Mouse (Mus musculus) right cerebral cortex, postnatal 14 days (tissue): ENCODE measurements at regions not wholly inside any gene's neighbourhood (a gene's known extent, or its start where the extent isn't known, plus 50 kb on each side); places are given as distances from the start of the nearest gene placed in this dataset.

Source experiments
- DNase-seq: peaks from one replicate; pipeline ENCODE4 v3.0.0; 2022

DNA sequence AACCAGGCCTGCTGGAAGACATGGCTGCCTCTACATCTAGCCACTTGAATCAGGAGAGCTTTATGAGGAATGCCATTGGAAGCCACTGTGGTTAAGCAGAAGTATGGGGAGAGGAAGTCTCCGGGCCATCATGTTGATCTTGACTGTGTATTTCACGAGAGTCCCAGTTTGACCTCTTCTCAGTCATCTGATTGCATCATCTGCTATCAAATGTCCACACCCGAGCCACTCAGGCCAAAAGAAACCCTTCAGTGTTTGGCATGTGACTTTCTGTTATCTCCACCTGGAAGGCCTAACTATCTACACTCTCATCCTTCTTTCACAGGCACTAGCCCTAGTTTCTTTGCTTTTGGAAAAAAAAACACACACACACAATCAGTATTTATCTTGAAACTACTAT lies 186.9 kb upstream of the Id2 start:
- DNase-seq, result no peak

DNA sequence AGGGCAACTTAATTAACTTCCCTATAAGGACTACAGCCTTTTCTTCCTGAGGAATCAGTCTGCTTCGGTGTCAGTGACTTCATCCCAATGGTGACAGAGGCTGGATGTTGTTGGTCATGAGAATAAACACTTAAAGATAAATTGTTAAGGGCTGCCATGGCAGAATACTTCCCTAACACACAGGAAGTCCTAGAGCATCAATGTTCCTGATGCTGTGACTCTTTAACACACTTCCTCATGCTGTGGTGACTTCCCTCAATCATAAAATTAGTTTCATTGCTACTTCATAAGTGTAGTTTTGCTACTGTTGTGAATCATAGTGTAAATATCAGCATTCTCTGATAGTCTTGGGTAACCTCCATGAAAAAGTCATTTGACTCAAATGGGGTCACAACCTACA lies 184.5 kb upstream of the Id2 start:
- no peak for DNase-seq

GRCm38 (mm10) chr12:25273631-25274305 lies 176.8 kb upstream of the Id2 start:
- DNase-seq, result no peak

- no peak for DNase-seq
Observed at GRCm38 (mm10) chr12:25272752-25273125, 175.8 kb upstream of the Id2 start.

DNA sequence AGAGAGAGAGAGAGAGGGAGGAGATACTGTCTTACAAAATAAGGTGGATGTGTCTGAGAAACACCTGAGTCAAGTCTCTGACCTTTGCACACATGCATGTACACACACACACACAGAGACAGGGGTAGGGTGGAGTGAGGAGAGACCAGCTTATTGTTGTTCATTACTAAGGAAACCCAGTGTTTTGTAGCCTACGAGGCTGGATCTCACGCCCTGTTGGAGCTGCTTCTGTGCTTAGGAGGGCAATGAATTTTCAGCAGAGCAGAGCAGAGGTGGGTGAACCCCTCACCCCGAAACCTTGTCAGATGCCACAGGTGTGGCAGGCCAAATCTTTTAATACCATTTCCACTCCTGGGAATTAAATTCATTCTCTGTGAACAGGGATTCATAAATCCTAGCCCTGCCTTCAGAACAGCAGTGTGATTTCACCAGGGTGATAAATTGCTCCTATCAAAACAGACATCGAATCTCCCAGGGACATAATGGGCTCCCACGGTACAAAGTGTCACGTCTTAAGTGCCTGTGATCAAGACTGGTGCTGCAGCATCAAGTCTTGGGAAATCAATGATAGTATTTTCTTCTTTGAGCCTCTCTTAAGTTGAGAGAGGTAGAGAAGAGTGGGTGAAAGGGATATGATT lies 175.3 kb upstream of the Id2 start:
- DNase-seq, result no peak

- no peak for DNase-seq
Observed at GRCm38 (mm10) chr12:25269878-25270277, 172.9 kb upstream of the Id2 start.

DNA sequence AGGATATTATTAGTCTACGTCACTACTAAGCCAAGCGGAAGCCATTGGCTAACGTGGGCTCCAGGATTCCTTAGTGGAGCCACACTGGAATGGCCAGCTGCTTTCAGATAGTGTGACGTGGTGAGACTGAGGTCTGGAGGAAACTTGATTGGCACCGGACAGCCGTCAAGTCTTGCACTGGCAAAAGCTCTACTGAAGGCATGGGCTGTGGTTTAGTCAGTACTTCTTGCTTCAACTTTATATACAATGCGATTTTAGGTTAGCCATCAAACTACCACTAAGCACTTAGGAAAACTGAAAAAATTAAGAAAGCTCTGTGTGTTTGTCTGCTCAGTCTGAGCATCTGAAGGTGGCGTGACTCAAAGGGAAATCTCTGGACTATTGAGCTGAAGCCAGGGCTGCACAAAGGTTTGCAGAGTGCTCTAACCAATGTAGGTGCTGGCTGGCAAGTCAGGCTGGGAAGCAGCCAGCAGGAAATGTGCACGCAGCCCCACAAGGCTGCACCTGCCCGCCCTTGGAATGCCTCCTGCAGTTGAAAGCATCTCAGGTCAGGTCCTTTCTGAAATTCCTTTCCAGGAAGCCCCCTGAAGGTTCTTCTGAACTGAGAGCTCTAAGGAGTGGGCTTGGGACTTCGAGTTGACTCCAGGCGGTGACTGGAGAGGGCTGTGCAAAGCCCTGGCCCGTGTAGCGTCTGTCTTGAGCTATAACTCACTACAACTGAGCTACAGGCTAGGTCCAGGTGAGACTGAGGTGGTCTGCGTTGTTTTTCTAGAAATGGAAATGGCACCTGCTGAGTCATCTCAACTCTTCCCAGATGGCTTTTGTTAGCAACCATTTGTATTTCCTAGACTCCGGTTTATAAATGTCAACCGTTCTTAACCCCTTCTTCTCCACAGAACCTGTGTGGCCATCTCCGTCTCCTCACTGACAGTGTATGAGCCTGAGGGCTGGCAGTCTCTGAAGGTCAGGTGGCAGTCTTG lies 172.2 kb upstream of the Id2 start:
- DNase-seq, result no peak

GRCm38 (mm10) chr12:25268323-25268722 lies 171.4 kb upstream of the Id2 start:
- DNase-seq, result no peak

- DNase-seq, result no peak
Observed at GRCm38 (mm10) chr12:25267572-25268115, 170.7 kb upstream of the Id2 start.

DNA sequence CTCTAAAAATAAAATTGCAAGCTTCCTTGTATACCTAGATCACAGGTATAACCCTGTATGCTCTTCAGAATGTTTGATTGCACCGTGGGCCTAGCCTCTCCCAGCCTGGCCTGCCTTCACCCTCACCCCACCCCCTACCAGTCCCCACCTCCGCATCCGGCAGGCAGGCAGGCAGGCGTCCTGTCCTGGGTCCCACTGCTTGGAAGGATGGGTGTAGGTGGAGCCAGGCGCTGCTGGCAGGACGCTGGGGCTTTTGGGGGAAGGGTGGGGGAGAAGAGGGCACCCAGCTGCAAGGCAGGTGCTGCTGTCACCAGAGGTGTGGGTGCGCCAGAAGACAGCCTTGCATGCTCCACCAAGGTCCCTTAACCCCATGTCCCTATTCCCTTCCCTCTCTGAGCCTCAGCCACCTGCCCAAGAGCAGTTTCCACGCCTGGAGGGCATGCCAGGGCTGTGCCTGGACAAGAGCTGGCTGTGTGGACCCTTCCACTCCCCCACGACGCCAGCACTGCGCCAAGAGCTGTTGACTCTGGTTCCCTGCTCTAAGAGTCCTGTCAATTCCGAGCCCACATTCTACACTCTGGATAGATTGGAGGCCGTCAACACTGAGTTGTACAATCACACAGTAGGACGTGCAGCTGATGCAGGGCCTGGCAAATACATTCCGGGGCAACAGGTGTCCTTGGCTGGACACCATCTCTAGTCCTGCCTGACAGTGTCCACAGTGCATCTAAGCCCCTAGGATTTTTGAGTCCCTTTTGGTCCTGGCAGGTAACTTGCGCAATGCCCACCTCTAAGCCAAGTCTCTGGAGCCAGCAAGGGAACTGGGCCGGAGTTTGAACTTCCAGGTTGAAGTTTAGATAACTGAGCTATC lies 170.0 kb upstream of the Id2 start:
- DNase-seq, result no peak

DNA sequence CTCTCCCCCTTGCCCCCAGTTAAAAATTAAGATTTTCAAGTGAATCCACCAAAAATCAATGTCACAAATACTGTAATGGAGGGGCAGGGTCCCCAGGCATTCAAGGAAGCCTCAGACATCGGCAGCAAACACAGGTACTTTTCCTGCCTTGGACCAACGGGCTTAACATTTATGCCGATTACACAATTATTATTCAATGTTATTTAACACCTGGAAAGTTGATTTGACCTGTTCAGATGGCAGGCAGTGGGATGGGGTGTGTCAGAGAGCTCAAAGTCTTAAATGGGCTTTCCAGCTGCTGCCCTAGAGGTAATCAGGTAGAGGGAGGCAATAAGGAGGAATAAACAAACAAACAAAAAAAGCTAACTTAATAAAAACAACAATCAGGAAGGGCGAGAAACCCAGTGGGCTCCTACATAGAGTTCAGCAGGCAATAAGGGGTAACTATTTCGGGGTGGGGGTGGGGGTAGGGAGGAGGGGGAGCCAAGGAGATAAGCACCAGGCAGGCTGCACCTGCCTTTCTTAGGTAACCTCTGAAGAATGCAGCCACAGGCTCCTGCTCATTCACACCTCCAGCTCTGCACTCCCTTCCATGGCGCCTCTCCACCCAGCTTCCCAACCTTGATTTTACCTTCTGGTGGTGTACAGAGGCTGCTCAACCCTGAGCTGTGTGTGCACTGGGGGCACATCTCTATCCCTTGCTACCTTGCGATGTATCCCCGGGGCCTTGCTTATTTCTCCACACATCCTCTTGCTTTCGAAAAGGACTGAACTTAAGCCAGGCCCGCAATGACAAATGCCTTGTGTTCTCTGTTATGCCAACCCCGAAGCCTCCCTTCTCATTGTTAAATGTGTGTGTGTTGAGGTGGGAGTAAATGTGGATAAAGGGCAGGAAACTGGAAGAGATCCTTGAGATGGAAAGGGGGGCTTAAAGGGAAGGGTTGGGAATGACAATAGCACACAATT lies 168.9 kb upstream of the Id2 start:
- no peak for DNase-seq

DNA sequence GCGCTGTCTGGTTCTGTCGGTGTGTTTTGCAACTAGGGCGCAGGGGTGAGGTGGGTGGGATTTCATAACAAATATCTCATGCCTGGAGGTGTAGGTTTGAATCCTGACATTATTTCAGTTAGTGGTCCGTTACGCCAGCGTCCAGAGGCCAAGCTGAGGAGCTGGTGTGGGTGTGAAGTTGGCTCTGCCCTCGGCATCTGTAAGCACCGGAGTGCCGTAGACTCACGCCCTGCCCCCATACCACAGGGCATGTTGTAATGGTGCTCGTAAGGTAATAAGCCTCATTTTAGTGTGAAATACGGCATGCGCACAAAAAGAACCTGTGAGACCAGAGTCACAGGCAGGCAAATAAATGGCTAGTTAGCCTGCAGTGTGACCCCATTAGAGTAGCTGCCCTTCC lies 168.1 kb upstream of the Id2 start:
- no peak for DNase-seq

- no peak for DNase-seq
Observed at GRCm38 (mm10) chr12:25264408-25264807, 167.5 kb upstream of the Id2 start.

DNA sequence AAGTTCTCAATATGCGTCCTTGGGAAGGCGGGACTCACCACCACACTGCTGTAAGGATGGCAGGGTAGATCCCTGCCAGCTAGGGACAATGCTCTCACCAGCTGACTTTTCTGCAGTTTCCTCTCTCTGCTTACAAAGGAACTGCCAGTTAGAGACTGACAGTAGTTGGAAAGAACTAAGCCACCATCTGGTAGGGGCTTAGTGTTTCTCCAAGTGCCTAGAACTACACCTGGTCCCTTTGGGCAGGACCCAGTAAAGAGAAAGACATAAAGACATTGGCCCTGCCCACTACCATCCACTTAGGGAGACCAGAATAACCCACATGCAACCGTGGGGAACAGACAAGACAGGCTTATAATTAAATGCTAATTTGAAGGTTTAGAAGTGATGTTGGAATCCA lies 165.5 kb upstream of the Id2 start:
- DNase-seq, result no peak

- DNase-seq, result no peak
Observed at GRCm38 (mm10) chr12:25259123-25259522, 162.2 kb upstream of the Id2 start.

DNA sequence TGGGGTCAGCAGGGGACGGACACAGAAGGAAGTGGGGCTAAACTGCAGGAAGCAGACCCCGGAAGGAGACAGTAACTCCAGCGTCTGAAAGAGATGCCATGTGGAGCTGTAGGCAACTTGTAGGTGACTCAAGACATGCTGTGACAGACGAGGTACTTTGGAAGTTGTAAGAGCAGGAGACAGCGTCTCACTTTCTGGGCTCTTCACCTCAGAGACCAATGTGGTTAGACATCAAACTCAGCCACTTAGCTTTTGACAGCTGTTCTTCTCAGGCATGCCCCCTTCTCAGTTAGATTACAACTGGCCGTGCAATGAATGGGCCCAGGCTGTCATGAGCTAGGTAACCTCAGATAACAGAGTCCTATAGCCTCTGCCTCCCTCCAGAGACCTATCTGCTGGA lies 159.3 kb upstream of the Id2 start:
- no peak for DNase-seq

DNA sequence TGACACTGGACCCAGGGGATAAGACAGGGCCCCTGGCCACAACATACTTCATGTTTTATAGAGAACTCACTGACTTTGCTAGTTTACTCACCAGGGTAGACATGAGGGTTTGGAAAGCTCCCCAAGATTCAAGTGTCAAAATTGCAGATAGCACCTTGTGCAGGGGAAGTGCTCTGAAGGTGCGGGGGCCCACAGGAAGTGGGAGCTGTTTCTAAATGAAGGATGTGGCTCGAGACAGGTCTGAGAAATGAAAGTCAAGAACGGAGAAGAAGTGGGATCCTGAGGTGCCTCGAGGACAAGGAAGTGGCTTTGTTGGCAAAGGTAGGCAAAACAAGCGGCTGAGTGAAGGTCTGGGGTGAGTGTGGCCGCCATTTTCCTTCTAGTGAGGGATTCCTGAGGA lies 157.8 kb upstream of the Id2 start:
- DNase-seq, result no peak

- DNase-seq, result peak; percentile 31
Observed at GRCm38 (mm10) chr12:25252776-25253510, 156.0 kb upstream of the Id2 start.

DNA sequence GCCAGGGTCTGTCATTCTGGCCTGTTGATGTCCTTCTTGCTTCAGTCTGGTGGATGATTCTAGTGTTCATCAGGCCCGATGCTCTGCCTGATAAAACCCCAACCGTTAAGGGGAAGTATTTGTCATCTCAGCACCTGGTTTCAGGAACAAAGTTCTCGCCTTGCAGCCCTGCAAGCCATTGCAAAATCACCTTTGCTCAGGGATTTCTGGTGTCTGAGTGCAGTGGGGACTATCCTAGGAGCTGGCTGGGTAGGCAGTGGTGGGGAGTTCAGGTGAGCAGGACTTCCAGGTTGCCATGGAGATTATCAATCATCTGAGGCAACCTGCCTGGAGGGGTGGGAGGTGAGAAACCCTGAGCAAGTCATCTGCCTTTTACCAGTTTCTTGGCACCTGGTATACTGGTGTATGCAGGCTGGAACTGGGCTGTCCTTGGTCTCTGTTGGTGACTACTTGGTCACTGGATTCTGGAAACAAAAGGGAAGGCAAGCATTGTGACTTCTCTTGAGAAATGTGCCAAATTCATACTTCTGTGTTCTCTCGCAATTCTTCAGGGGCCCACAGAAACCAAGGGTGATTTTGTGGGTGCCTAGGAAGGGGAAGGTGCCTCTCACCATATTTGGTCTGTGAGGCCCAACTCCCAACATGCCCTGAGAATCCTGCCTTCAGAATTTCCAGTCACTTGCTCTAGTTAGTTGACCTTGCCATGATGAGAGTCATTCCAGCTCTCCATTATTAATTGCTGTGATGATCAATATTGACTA lies 154.7 kb upstream of the Id2 start:
- no peak for DNase-seq

DNA sequence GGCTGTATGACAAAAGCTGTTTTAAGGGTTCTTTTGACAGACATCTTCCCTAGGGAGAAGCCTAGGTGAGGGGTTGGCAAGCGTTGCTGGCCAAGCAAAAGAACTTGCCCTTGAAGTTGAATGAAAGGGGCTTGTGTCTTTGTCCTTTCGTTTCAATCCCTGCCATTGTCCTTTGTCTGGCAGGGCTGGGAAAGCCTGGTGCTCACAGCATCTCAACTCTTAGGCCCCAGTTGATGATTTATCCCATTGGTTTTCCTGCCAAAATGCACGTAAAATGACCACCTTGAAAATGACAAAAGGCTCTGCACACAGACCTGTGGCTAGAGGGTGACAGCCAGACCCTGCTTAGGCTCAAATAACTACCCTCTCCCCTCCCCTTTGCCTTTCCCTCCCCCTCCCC lies 153.9 kb upstream of the Id2 start:
- DNase-seq, result no peak
